Mouse (Mus musculus): Measurements from ENCODE around the gene Ptprd. TPM values are rescaled to one million over a fixed set of nuclear protein-coding genes. Genes with fewer than 3 reads are reported as not detected.

Ptprd gene
- total RNA-seq, 2 experiments from 2014 or later, result 89.2 to 120 TPM

DNA sequence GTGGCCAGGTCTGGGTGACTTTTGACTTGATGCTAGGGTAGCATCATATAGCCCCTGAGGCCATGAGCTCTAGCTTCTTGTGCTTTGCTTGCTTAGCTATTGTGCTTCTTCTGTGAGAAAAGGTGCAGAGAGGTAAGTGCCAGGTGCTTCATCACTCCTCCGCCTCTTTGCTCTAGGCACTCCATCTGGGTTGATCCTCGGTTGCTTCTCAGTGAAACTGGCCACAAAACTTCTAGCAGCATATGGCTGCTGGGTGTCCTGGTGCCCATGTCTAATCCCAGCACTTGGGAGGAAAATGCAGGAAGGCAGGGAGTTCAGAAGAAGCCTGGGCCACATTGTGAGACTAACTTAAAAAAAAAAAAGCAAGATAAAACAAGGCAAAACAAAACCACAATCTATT is 1895.8 kb downstream of the Ptprd start:
- DNase-seq, result no peak

DNA sequence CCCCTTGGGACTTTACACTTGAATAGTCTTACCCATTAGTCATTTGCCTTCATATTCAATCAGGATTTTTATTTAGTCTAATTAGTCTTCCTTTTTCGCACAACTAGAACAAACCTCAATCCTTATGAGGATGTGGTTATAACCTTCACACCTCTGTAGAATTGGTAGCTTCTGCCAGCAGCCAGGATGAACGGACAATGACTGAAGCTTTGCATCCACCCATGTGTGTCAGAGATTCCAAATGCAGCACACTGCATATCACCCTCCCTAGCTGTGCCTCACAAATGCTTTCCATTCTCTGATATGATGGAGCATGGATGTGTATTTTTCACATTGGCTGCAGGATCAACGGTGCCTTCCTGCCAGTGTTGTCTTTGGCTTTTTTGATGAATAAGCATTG is 1898.0 kb downstream of the Ptprd start:
- no peak for DNase-seq

DNA sequence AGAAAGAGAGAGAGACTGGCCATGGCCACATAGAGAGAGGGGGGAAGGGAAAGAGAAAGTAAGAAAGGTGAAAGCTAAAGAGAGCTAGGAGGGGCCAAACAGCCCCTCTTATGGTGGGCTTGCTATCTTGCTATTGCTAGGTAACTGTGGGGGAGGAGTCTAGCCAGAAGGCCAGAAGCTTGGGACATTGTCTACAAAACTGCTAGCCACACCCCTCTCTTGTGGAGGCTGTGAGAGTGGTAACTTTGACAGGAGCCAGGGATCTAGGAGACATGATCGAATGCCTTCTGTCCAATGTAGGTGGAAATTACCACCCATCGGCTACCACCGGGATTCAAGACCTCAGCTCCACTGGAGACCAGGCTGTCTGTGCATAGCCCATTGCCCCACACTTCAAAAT is 1899.2 kb downstream of the Ptprd start:
- DNase-seq, result no peak

DNA sequence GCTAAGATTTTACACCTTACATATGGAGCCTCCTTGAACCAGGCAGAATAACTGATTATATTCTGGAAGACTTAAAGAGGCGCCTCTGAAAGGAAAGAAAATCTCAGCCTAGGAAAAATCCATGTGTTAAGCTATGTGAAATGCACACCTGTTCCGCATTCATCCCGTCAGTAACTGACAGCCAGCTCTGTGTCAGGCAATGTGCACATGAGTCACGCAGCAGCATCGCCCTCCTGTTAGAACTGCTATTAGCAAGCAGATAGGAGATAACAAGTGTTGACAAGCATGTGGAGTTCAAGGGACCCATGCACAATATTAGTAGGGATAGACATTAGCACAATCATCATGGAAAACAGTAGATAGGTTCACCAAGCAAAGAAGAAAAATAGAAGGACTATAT is 1905.8 kb downstream of the Ptprd start:
- no peak for DNase-seq

DNA sequence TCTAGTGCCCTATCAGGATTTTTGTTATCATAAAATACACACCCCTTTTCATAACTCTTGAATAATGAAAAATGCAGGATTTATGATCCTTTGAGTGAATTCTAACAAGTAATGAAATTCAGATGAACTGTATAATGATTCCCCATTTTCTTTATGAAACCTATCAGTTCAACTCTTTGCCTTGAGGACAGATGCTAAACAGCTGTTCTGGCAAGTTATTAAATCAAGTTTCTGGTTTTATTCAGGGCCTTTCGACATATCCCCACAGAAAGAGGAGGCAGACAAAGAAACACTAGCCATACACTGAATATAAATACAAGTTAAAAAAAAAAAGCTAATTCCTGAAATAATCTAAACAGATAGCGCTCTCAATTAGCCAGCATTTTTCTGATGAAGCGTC is 1914.4 kb downstream of the Ptprd start:
- no peak for DNase-seq

DNA sequence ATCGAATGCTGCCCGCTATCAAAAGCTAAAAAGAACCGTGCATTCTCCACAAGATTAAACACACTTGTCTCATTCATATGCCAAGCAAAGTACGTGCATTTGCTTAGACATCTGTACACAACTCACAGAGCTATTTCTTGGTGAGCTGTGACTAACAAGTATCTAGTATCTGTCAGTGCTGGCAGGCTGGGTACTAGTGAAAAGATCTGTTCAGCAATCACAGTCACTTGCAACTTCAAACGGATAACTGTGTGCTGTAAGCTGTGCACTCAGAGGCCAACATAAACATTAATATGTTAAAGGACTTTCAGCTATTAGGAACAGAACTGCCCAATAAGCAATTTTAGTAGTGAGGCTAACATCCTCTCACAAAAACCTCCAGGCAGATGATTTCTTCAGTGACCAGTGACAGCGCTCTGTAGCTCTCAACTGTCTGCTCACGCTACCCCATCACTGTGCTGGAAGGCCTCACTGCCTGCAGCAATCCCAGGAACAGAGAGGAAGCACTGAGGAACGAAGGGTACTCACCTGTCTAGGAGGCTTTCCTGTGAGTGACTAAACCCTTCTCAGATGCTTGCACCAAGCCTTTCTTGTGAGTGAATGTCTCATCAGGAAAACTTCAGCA is 1918.9 kb downstream of the Ptprd start:
- DNase-seq, result no peak

DNA sequence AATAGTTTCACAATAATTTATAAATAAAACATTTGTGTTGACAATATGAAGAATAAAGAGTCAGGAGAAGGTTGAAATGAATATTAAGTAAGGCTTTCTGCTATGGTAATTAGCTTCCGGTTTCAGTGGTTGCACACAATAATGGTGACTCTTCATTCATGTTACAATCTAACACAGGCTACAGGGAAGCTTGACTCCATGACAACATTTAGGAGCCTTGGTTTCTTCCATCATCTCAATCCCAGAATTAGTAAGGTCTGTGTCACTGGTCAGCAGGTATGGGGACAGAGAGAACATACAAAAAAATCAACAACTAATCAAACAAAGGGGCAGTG is 1921.3 kb downstream of the Ptprd start:
- no peak for DNase-seq

DNA sequence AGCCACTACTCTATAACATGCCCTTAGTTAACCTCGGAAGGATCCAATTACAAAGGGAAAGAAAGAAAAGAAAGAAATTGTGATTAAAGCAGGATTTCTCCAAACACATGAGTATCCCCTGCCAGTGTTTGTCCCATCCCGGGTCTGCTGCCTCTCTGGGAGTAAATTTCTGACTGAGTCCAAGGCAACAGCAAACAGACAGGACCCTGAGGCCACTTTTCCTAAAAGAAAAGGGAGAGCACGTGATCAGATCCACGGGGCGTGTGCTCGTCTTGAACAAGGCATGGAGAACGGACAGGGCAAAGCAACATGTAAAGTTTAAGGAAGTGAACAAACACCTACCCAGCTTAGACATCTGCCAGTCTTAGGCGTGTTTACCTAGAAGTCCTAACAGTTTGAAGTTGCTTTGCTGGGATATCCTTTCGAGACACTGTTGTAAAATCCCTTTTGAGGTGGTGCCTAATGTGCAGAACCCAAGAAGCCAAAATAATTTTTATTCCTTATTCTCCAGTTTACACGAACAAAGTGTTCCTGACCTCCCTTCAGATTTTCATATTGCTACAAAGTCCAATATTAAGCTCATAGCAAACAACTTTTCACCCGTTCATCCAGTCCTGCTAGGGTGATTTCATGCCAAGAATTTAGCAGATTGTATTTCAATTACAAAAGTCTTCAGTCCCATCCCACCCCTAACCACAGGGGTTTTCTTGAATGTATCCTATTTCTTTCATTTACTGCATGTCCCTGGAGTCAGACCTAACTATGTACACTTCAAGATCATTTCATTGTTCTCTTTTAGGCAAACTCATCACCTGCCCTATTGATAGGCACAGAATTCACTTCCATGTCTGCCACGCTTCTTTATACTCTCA is 1921.9 kb downstream of the Ptprd start:
- no peak for DNase-seq

DNA sequence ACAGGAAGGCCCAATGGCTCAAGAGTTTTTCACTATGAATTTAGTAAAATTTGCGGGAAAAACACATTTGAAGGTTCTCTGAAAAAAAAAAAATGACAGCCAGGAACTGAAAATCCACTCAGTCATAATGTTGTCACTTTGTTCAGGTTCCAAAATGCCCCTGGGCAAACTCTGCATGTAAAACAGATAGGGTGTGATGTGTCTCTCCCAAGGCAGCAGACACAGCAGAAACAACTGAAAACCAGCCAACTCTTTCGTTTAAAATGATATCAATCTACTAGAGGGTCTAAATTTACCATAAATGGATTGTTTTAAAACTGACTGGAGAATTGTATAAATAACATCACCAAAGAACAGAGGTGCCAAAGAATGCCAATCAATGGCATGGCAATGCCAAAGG is 1925.7 kb downstream of the Ptprd start:
- DNase-seq, result no peak

DNA sequence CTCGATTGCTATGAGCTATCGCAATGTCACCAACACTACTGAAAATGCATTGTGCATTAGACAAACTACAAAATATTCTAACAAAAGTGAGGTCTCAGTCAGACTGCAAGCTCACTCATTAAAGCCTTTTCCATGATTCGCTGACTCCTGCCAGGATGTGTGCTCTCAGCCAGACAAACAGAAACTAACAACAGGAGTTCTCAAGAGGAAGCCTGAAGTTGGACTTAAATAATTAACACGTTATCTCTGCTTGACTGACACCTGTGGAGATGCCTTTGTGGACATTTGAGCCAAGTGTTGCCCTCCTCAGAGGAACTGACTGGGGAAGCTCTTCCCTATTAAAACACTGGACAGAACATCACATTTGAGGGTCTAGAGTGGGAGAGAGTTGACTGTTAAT is 1928.9 kb downstream of the Ptprd start:
- DNase-seq, result no peak

DNA sequence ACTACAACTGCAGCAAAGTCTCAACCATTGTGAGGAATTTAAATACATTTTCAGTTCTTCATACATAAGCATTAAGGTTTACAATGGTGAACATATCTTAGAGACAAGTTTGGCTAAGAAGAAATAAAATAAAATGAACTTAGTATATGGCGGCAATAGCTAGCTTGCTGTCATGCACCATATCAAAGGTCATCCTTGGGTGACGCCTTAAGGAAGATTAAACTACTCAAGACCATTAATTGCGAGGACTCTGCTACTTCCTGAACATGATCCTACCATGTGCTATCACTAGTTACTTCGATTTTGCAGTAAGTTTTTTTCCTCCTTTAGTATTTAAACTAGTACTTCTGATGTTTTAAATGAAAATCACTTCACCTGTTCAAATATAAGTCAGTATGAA is 1949.0 kb downstream of the Ptprd start:
- no peak for DNase-seq

DNA sequence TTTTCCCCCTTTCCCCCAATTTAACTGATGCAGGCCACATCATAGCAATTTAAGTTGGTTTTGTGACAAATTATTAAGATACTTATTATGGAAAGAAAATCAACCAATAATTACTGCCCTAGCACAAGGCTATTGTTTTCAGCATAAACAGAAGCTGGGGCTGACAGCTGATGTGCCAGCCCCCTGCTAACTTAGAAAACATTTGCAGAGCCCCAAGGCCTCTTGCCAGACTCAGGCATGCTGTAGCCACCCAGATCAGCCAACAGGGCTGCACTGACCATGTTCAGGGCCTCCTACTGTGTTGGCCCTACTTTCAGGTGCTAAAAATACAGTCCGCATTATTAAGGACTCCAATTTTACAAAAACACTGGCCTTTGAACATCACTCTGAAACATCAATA is 1951.1 kb downstream of the Ptprd start:
- no peak for DNase-seq

DNA sequence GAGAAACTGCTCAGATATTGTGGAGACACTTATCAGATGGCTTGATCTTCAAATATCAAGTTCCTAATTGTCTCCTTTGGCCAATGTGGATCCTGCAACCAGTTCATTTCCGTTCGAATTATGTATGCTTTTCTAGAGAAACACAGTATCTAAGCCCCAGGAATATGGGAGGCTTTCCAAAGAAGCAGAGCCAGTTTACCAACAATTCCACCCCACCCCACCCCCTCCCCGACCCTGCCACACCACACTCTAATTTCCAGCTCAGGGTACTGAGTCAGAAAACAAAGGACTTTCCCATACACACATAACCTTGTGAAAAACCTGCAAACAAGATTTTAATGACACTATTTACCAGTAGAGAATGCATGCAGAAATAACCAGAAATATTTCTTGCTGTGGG is 1951.5 kb downstream of the Ptprd start:
- no peak for DNase-seq

DNA sequence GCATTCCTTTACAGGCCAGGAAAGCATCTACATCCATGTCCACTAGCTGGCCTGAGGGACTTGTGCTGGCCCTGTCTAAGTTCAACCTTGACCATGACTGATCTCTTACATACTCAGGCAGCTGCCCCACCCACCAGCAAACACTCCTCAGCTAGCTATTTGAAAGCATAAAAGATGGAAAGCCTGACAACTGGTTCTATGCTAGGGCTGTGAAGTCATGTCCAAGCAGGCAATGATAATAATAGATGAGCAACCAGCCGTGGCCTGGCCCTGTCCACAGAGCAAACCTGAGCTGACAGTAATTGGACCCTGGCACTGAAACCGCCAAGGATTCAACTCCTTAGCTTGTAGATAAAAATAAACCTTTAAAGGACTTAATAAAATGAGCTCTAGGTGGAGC is 1952.1 kb downstream of the Ptprd start:
- peak; percentile 25 to 32 for DNase-seq

DNA sequence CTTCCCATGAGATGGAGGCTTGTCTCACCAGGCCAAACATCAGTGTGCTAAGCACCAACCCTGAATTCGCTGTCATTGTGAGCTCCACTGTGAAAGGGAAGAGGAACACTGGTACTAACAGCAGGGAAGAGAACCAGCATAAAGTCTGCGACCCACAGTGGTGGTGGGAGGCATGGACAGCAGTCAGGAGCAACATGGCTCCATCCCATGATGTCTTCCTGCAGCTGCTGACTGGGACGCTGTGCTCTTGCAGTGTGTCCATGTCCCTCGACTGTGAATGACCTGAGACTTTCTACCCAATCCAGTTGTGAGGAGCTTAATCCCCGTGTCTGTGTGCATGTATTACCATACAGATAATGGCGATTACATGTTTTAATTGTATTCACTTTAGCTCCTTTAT is 1967.4 kb downstream of the Ptprd start:
- no peak for DNase-seq

DNA sequence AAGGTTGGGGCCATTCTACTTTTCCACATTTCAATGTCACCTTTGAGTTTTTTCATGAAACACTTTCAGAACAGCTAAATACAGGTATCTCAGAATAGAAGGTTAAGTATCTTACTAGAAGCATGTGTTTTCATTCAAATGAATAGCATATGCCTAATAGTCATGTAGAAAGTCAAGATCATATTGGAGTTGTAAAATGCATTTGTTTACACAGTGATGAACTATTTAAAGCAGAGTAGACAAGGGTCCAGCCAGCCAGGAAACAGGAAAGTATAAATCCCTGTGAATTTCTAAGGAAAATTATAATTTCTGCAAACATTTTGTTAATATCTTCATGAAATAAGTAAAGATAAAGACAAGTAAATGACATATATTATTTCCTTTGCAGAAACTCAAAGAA is 1970.2 kb downstream of the Ptprd start:
- DNase-seq, result no peak

DNA sequence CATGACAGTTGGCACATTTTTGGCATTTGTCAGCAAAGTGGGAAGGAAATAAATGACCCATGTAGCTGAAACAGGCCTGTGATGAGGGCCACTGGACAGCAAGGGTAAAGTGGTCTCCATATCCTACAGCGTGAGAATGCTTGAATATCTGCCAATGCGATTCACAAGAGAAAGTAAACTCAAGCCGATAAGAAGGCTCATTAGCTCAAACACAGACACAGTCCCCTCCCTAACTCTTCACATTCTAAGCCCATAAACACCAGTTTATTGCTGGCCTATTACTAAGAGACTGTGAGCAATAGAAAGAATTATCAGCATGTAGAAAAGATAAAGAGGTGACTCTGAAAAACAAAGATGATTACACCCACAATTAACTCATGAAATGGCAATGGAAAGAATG is 1970.6 kb downstream of the Ptprd start:
- no peak for DNase-seq

DNA sequence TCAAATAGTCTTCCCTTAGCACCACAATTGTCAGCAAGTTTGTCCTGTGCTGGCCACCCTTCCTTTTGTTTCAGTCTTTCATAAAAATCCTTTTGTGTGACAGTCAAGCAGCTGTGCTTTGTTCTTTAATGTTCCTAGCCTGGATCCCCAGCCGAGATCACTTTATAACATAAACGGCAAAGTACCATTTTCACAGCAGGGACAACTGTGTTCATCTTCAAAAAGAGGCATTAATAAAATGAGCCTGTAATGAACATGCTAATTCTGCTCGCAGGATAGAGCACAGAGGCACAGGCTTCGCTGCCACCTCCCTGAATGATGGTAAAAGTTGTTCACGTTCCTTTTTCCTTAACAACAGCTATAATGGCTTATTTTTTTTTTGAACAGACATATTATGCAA is 1972.7 kb downstream of the Ptprd start:
- DNase-seq, result no peak

DNA sequence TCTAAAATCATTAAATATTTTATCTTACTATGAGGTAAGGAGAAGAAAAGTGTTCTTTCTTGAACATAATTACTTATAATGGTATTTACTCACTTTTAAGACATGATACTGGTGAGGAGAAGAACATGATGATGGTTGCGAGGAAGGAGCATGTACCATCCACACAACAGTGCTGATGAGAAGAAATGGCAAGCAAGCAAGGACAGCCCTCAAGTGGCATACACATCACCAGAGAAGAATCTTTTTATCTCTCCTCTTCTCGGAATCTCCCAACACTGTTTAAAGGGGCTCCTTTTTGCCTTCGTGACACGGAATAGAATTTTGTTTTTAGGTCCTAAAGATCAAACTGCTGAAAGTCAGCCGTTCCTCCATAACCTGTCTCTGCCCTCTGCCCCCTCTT is 1973.2 kb downstream of the Ptprd start:
- DNase-seq, result no peak

DNA sequence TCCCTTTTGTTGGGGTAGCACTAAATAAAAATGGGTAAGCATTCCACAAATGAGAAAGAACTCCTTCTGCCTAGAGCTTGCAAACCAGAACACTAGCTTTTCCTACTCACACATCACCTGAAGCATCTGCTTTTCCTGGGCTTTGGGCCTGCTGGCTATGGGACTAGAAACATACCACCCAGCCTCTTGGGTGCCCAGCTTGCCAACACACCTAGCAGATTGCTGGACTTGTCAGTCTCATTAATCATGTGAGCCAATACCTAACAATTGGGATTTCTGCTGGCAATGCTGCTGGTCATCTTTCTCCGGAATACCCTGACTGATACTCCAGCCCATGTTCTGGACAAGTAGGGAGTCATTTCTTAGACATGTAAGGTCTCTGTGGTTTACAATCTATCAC is 1973.9 kb downstream of the Ptprd start:
- DNase-seq, result no peak

DNA sequence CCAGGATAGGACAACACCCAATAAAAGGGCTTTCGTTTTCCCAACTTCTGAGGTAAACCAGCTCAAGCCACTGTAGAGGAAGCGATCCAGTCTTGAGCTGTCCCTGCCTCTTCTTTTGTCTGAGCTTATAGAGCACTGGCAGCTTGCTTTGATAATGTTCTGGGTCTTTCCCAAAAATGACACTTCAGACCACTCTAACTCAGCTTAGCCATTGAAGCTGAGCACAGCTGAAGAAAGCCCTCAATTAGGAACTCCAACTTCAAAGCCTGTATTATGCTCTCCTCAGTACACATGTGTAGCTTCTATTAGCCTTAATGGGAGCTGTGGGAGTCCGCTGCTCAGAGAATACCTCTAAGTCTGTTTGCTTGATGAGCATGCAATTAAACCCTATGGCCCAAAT is 1988.0 kb downstream of the Ptprd start:
- DNase-seq, result no peak

DNA sequence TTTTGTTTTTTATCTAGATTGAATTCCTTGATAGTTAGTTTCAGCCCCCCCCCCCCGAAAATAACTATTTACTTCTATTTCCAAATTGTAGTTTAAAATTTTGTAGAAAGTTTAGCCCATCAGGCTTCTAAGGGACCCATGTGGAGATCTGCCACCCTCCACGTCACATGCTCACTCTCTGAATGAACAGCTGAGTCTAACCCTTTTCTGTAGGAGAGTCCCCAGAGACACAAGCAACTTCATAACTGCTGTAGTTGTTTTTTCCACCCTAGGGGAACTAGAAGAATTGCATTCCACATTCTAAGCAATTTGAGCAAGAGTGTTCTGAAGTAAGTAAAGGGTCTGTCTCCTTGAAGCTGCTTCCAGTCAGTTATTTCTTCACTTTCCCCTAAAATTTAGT is 1989.2 kb downstream of the Ptprd start:
- DNase-seq, result no peak

DNA sequence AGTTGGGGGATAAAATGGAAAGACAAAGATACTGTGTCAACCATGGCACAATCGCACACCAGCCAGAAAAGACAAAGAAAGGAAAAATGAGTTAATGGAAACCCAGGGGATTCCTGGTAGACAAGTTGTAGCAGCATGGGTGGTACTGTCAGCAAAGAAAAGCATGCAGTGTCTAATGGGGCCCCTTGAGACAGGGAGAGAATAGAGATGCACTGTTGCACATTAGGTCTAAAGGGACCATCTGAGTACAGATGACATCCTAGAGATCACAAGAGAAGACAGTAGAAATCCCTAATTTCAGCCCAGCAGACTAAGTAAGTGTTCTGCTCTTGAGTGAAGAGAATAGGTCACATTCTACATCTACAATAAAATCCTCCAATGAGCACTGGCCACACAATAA is 1993.7 kb downstream of the Ptprd start:
- no peak for DNase-seq

DNA sequence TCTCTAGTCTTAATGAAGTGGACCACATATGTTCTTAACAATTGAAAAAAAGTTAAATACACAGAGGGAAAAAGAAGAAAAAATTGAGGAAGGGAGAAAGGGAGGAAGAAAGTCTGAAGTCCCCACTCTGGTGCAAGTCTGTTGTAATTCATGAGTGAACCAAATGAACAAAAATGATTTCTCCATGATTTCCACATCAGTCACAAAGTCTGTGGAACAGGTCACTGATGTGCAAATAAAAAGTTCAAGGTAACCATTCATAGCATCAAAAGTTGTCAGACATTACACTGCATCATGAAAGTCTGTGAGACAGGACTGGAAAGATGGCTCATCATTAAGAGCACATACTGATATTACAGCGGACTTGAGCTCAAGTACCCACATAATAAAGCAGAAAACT is 1996.6 kb downstream of the Ptprd start:
- DNase-seq, result no peak
